Mouse (Mus musculus) CH12.LX (cell line): ENCODE measurements around the gene Olfr146. TPM values are rescaled to one million over a fixed set of nuclear protein-coding genes. Genes with fewer than 3 reads are reported as not detected.

Source experiments
- DNase-seq: peaks from one replicate; pipeline ENCODE4 v3.0.0-alpha.2; 2013; ENCODE audit errors: extremely low read depth
- H3K27ac ChIP-seq: 2 replicates; pipeline ENCODE4 v1.5.1; 2012; ENCODE audit warnings: low read depth, mild to moderate bottlenecking, control low read depth, moderate library complexity; ENCODE audit not compliant: insufficient read depth
- H3K27me3 ChIP-seq: replicated peaks from 2 replicates; pipeline ENCODE3; 2012; ENCODE audit warnings: inconsistent platforms
- H3K36me3 ChIP-seq, 2 experiments: replicated peaks in 1 of 2; 2 replicates each; pipeline versions ENCODE3 to v1.6.1; 2012; ENCODE audit warnings: inconsistent platforms in 1 of 2, low read length in 1 of 2, mild to moderate bottlenecking in 1 of 2, mixed read lengths in 1 of 2, moderate library complexity in 1 of 2; ENCODE audit not compliant: control insufficient read depth in 1 of 2, insufficient read depth in 1 of 2
- H3K4me1 ChIP-seq, 2 experiments: 2 replicates each; pipeline ENCODE4 v1.6.1; 2012; ENCODE audit warnings: inconsistent platforms in 1 of 2, moderate library complexity in 1 of 2; ENCODE audit not compliant: insufficient read depth in 2 of 2, control insufficient read depth in 1 of 2
- H3K4me2 ChIP-seq: 2 replicates; pipeline ENCODE4 v1.6.1; 2012; ENCODE audit warnings: low read depth, mild to moderate bottlenecking, control low read depth; ENCODE audit not compliant: poor library complexity, insufficient read depth, severe bottlenecking
- H3K4me3 ChIP-seq, 3 experiments: fragments of 150-350 bp in 1 of 3; sonication (generic) in 1 of 3; replicated peaks in 1 of 3; 2 replicates each; pipeline versions ENCODE3 to v1.5.1; 2011 to 2012; ENCODE audit warnings: low read depth in 2 of 3, low read length in 2 of 3, mild to moderate bottlenecking in 2 of 3, moderate library complexity in 2 of 3, control low read depth in 1 of 3, improper control_type of control experiment in 1 of 3, inconsistent platforms in 1 of 3, mixed read lengths in 1 of 3; ENCODE audit not compliant: poor library complexity in 1 of 3
- H3K79me2 ChIP-seq: replicated peaks from 2 replicates; pipeline ENCODE4 v1.6.1; 2012; ENCODE audit warnings: mild to moderate bottlenecking, moderate library complexity; ENCODE audit not compliant: control insufficient read depth, poor library complexity, insufficient read depth, severe bottlenecking; ENCODE audit errors: extremely low read depth
- H3K9ac ChIP-seq: 2 replicates; pipeline ENCODE4 v1.6.1; 2012; ENCODE audit warnings: low read depth, mild to moderate bottlenecking, control low read depth, moderate library complexity; ENCODE audit not compliant: insufficient read depth
- H3K9me3 ChIP-seq: replicated peaks from 2 replicates; pipeline ENCODE3; 2012; ENCODE audit warnings: low read length, inconsistent platforms, mixed read lengths
- BHLHE40 ChIP-seq: IDR thresholded peaks from 2 replicates; pipeline ENCODE4 v1.6.1; 2011; ENCODE audit warnings: mild to moderate bottlenecking, low read depth, low read length, improper control_type of control experiment
- CHD1 ChIP-seq: IDR thresholded peaks from 2 replicates; pipeline ENCODE4 v1.6.1; 2012; ENCODE audit warnings: low read depth, low read length, improper control_type of control experiment, inconsistent platforms
- CHD2 ChIP-seq: IDR thresholded peaks from 2 replicates; pipeline ENCODE4 v1.6.1; 2011; ENCODE audit warnings: low read length, improper control_type of control experiment
- CTCF ChIP-seq, 2 experiments: IDR thresholded peaks in 1 of 2; conservative IDR thresholded peaks in 1 of 2; 2 replicates each; pipeline ENCODE4 v1.5.1; 2011 to 2012; ENCODE audit warnings: low read depth in 2 of 2, low read length in 2 of 2, improper control_type of control experiment in 1 of 2, inconsistent platforms in 1 of 2, mild to moderate bottlenecking in 1 of 2, moderate library complexity in 1 of 2
- E2F4 ChIP-seq: IDR thresholded peaks from 2 replicates; pipeline ENCODE4 v1.6.1; 2011; ENCODE audit warnings: low read depth, low read length, improper control_type of control experiment; ENCODE audit not compliant: insufficient replicate concordance
- ETS1 ChIP-seq: conservative IDR thresholded peaks from 2 replicates; pipeline ENCODE4 v1.6.1; 2012; ENCODE audit warnings: low read depth, mild to moderate bottlenecking, inconsistent platforms, low read length, improper control_type of control experiment, moderate library complexity
- HCFC1 ChIP-seq: IDR thresholded peaks from 2 replicates; pipeline ENCODE4 v1.6.1; 2012; ENCODE audit warnings: low read depth, mild to moderate bottlenecking, inconsistent platforms, low read length, improper control_type of control experiment
- IRF4 ChIP-seq: IDR thresholded peaks from 2 replicates; pipeline ENCODE4 v1.6.1; 2014; ENCODE audit warnings: low read depth, mild to moderate bottlenecking, inconsistent platforms, low read length, improper control_type of control experiment
- JUND ChIP-seq: conservative IDR thresholded peaks from 2 replicates; pipeline ENCODE4 v1.6.1; 2011; ENCODE audit warnings: low read depth, low read length, improper control_type of control experiment
- MAFK ChIP-seq: IDR thresholded peaks from 2 replicates; pipeline ENCODE4 v1.6.1; 2011; ENCODE audit warnings: low read length, improper control_type of control experiment; ENCODE audit not compliant: insufficient replicate concordance
- MAX ChIP-seq: IDR thresholded peaks from 2 replicates; pipeline ENCODE4 v1.6.1; 2011; ENCODE audit warnings: low read length, improper control_type of control experiment
- MAZ ChIP-seq: IDR thresholded peaks from 2 replicates; pipeline ENCODE4 v1.6.1; 2012; ENCODE audit warnings: low read depth, mild to moderate bottlenecking, inconsistent platforms, low read length, improper control_type of control experiment, moderate library complexity
- MXI1 ChIP-seq: IDR thresholded peaks from 2 replicates; pipeline ENCODE4 v1.6.1; 2011; ENCODE audit warnings: mild to moderate bottlenecking, low read depth, low read length, improper control_type of control experiment
- MYC ChIP-seq: IDR thresholded peaks from 2 replicates; pipeline ENCODE4 v1.6.1; 2011; ENCODE audit warnings: low read depth, mild to moderate bottlenecking, improper control_type of control experiment, low read length
- NELFE ChIP-seq: IDR thresholded peaks from 2 replicates; pipeline ENCODE4 v1.6.1; 2011; ENCODE audit warnings: low read depth, low read length, improper control_type of control experiment
- NRF1 ChIP-seq: IDR thresholded peaks from 2 replicates; pipeline ENCODE4 v1.6.1; 2014; ENCODE audit warnings: low read depth, mild to moderate bottlenecking, inconsistent platforms, low read length, improper control_type of control experiment, moderate library complexity
- POLR2AphosphoS2 ChIP-seq: IDR thresholded peaks from 2 replicates; pipeline ENCODE4 v1.6.1; 2011; ENCODE audit warnings: low read depth, low read length, improper control_type of control experiment
- RAD21 ChIP-seq: IDR thresholded peaks from 2 replicates; pipeline ENCODE4 v1.6.1; 2011; ENCODE audit warnings: low read depth, mild to moderate bottlenecking, low read length, improper control_type of control experiment, moderate library complexity
- RCOR1 ChIP-seq: conservative IDR thresholded peaks from 2 replicates; pipeline ENCODE4 v1.6.1; 2012; ENCODE audit warnings: low read depth, mild to moderate bottlenecking, inconsistent platforms, low read length, improper control_type of control experiment
- SMC3 ChIP-seq: IDR thresholded peaks from 2 replicates; pipeline ENCODE4 v1.6.1; 2011; ENCODE audit warnings: low read depth, low read length, improper control_type of control experiment
- USF1 ChIP-seq: IDR thresholded peaks from 2 replicates; pipeline ENCODE4 v1.6.1; 2014; ENCODE audit warnings: low read depth, mild to moderate bottlenecking, inconsistent platforms, low read length, improper control_type of control experiment
- USF2 ChIP-seq: conservative IDR thresholded peaks from 2 replicates; pipeline ENCODE4 v1.6.1; 2011; ENCODE audit warnings: low read depth, low read length, improper control_type of control experiment
- ZMIZ1 ChIP-seq: IDR thresholded peaks from 2 replicates; pipeline ENCODE4 v1.6.1; 2012; ENCODE audit warnings: low read depth, mild to moderate bottlenecking, inconsistent platforms, low read length, improper control_type of control experiment
- ZNF384 ChIP-seq: IDR thresholded peaks from 2 replicates; pipeline ENCODE4 v1.6.1; 2012; ENCODE audit warnings: low read depth, low read length, improper control_type of control experiment, inconsistent platforms
- dilution Hi-C: fragments of 300-500 bp; cut with MboI; formaldehyde crosslinking; loops from 2 replicates; pipeline ENCODE4 v1.14.3; 2020; ENCODE audit warnings: low sequenced_read_pairs; ENCODE audit not compliant: extremely low pct_unique_long_range_greater_than_20kb, extremely low pct_ligation_motif_present
- in situ Hi-C: fragments of 300-500 bp; cut with MboI; formaldehyde crosslinking; loops from 3 replicates; pipeline ENCODE4 v1.14.3; 2019; ENCODE audit warnings: low sequenced_read_pairs, low pct_ligation_motif_present, low pct_unique_long_range_greater_than_20kb, mixed read lengths
- polyA plus RNA-seq: library from polyadenylated mRNA; unstranded; fragments of >175 nt; gene quantifications from 2 replicates; pipeline ENCODE4 v1.2.1, GENCODE M21; 2012; ENCODE audit warnings: low read depth; ENCODE audit not compliant: insufficient read length
- total RNA-seq, 2 experiments: library from RNA; depleted of rRNA; stranded (reverse); fragments of 300-350 nt in 1 of 2; fragments of >200 nt in 1 of 2; gene quantifications; 2 replicates each; pipeline ENCODE4 v1.2.3; 2012 to 2014

The Olfr146 gene
- total and polyA plus RNA-seq, 3 experiments = not detected

GRCm38 (mm10) chr9:38988215-38988614 lies 35.0 kb downstream of the Olfr146 start, which contains the start of gene Olfr934:
TSS of gene Olfr934 (minus strand) at chr9:38988315.
- no peaks in the 10 kb centered on the region for H3K36me3 ChIP-seq
- no peak within 1 kb of the TSS for H3K27ac ChIP-seq
- H3K9ac ChIP-seq = no peak within 1 kb of the TSS
- H3K4me1 ChIP-seq = no peaks in the 10 kb centered on the region
- no peaks in the 10 kb centered on the region for H3K9me3 ChIP-seq
- no peak for DNase-seq
- H3K27me3 ChIP-seq = no peaks in the 10 kb centered on the region
- in situ Hi-C loops = no loop called here
- TF ChIP-seq MXI1 (no peak), ZNF384 (no peak), CTCF (conservative IDR thresholded peaks at IDR 0.05 in 1 of 2, IDR thresholded peaks at IDR 0.05 in 1 of 2; ENCODE audit: low read depth in 2 of 2, low read length in 2 of 2) (no peak), ETS1 (no peak), JUND (no peak), NELFE (no peak), RCOR1 (no peak), USF2 (no peak), HCFC1 (no peak), POLR2AphosphoS2 (no peak), CHD1 (no peak), MAX (no peak)
- dilution Hi-C loops = no loop called here
- H3K79me2 ChIP-seq = no peaks in the 10 kb centered on the region
- H3K4me3 ChIP-seq = no peak within 1 kb of the TSS
- H3K4me2 ChIP-seq = no peak within 1 kb of the TSS

DNA sequence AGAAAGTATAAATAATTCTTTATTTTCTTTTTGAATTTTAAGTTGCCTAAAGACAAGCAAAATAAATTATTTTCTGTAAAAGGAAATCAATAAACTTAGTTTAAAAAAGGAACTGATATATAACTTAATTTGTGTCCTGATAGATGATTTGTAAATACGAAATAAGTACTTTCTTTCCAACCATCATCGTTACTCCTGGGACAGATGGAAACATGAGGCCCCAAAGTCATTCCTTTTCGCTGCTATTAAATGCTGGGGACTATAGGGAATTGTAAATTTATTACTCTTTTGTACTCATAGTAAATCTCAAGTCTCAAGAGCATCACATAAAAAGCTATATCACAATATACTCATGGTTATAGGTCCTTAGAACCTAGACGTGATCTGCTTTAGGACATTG lies 51.2 kb downstream of the Olfr146 start, which contains the start of gene Olfr933:
Olfr933 (plus strand) TSS at position 301 of the 400 bp plus-strand sequence.
- Histone ChIP-seq H3K9me3 (no peaks in the 10 kb centered on the region), H3K27ac (no peak within 1 kb of the TSS), H3K4me1 (no peaks in the 10 kb centered on the region), H3K9ac (no peak within 1 kb of the TSS), H3K79me2 (no peaks in the 10 kb centered on the region), H3K4me2 (no peak within 1 kb of the TSS), H3K36me3 (no peaks in the 10 kb centered on the region), H3K27me3 (no peaks in the 10 kb centered on the region), H3K4me3 (no peak within 1 kb of the TSS)
- dilution Hi-C loops = no loop called here
- no peak for DNase-seq
- in situ Hi-C loops = loop anchor here (25.0 kb wide), 1 partner anchor 615 kb away; the partner anchor contains the start of gene Olfr959
- TF ChIP-seq USF2 (no peak), MAFK (no peak), USF1 (no peak), MXI1 (no peak), BHLHE40 (no peak), RAD21 (no peak), MYC (no peak), IRF4 (no peak), RCOR1 (no peak), NELFE (no peak), ZNF384 (no peak), CHD2 (no peak), ZMIZ1 (no peak), MAZ (no peak), POLR2AphosphoS2 (no peak), SMC3 (no peak), E2F4 (no peak), NRF1 (no peak)
